Mouse (Mus musculus) heart, embryonic 16.5 days (tissue): Measurements from ENCODE around the gene Khsrp. TPM values are rescaled to one million over a fixed set of nuclear protein-coding genes. Genes with fewer than 3 reads are reported as not detected.

Source experiments
- ATAC-seq: fragments of 200-750 bp; cut with Nextera tagmentation; replicated peaks from 2 replicates; pipeline ENCODE4 v1.8.0; 2017; ENCODE audit warnings: moderate number of reproducible peaks; ENCODE audit not compliant: insufficient read depth, low FRiP score; ENCODE audit errors: extremely low read depth
- H3K27ac ChIP-seq: fragments of 300-500 bp; sonication (generic); 2 replicates; pipeline ENCODE4 v1.5.1; 2014; ENCODE audit warnings: mild to moderate bottlenecking, low read length, control low read depth, moderate library complexity
- H3K27me3 ChIP-seq: fragments of 300-500 bp; sonication (generic); 2 replicates; pipeline ENCODE4 v1.6.1; 2014; ENCODE audit warnings: low read length, mixed read lengths; ENCODE audit not compliant: control insufficient read depth, insufficient read depth
- H3K36me3 ChIP-seq: fragments of 300-500 bp; sonication (generic); 2 replicates; pipeline ENCODE4 v1.6.1; 2014; ENCODE audit not compliant: control insufficient read depth, insufficient read depth
- H3K4me1 ChIP-seq: fragments of 300-500 bp; sonication (generic); 2 replicates; pipeline ENCODE4 v1.6.1; 2014; ENCODE audit warnings: low read length, mixed read lengths; ENCODE audit not compliant: control insufficient read depth, insufficient read depth
- H3K4me2 ChIP-seq: fragments of 300-500 bp; sonication (generic); 2 replicates; pipeline ENCODE4 v1.6.1; 2014; ENCODE audit warnings: low read depth, mild to moderate bottlenecking, control low read depth, low read length
- H3K4me3 ChIP-seq: fragments of 300-500 bp; sonication (generic); 2 replicates; pipeline ENCODE4 v1.5.1; 2014; ENCODE audit warnings: mild to moderate bottlenecking, control low read depth, low read length
- H3K9ac ChIP-seq: fragments of 300-500 bp; sonication (generic); 2 replicates; pipeline ENCODE4 v1.6.1; 2014; ENCODE audit warnings: low read length, control low read depth
- H3K9me3 ChIP-seq: fragments of 300-500 bp; sonication (generic); replicated peaks from 2 replicates; pipeline ENCODE4 v1.6.1; 2016; ENCODE audit warnings: low read length; ENCODE audit not compliant: control insufficient read depth
- WGBS: fragments of 180-500 bp; shearing (Covaris S2); extraction: QIAGEN DNeasy Blood & Tissue Kit; methylation state at CpG from one replicate; pipeline ENCODE4 v1.1.7; 2014; 5-methylcytosine and 5-hydroxymethylcytosine counted together
- polyA plus RNA-seq: library from polyadenylated mRNA; unstranded; fragments of >200 nt; fragmentation: Nextera tagmentation; extraction: Ambion mirVana; gene quantifications from 2 replicates; pipeline ENCODE4 v1.2.1, GENCODE M21; 2015

Khsrp gene
- polyA plus RNA-seq, result 16.5 and 22.8 TPM in 2 replicates

DNA sequence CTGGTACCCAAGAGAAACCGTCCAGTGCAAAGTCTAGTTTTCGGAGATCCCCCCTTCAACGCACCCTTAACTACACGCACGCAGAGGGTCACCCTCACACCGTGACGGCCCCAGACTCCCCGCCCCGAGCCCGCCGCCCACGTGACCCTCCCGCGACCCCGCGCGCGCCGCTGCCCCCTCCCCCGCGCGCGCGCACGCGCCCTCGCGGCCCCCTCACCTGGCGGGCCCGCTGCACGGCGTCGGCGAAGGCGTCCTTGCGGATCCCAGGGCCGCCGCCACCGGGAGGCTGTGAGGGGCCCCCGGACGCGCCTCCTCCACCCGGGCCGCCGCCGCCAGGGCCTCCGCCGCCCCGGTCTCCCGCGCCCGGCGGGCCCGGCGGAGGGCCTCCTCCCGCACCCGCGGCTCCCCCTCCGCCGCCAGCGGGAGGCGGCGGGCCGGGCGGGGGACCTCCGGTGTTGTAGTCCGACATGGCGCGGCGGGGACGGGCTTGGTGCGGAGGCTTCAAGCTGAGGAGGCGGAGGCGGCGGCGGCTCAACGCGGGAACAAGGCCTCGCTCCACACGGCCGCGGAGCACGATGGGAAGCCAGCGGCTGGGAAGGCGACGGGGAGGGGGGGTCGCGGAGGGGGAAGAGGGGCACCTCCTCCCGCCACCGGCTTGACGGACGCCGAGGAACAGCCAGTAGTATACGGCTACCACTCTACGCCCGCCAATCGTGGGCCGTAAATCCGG, at the start of gene Khsrp:
Khsrp (minus strand) TSS at position 592 of the 730 bp plus-strand sequence.
- H3K4me1 ChIP-seq, result peaks cover 14% of the 10 kb centered on the region
- H3K4me3 ChIP-seq, result peak within 1 kb of the TSS; percentile 91
- peak within 1 kb of the TSS; percentile 93 for H3K27ac ChIP-seq
- H3K9me3 ChIP-seq, result no peaks in the 10 kb centered on the region
- peaks cover 17% of the 10 kb centered on the region for H3K36me3 ChIP-seq
- H3K4me2 ChIP-seq, result peak within 1 kb of the TSS; percentile 97
- peak within 1 kb of the TSS; percentile 97 for H3K9ac ChIP-seq
- under 1% methylated on average over 76 of the region's 99 CpGs for WGBS
- no peaks in the 10 kb centered on the region for H3K27me3 ChIP-seq
- no peak for ATAC-seq

DNA sequence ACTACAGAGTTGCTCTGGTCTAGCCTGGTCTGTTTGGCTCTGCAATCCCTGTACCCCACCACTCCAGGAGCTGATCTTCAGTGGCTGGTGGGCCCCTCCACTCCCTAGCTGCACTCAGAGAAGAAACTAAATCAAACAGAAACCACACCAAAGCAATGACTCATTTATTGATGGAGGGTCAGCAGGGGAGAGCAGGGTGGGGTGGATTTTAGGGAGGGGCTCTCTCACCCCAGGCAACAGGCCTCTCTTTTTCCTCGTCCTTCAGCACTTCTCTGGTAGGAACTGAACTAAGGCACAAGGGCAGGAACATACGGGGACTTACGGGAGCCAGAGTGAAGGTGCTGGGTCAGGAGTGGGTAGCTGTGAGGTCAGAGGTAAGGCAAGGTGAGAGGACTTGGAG, 48.6 kb upstream of the Khsrp start:
- Histone ChIP-seq H3K9ac (no peak overlapping the region), H3K4me2 (no peak overlapping the region), H3K4me1 (no peaks in the 10 kb centered on the region), H3K27me3 (no peaks in the 10 kb centered on the region), H3K27ac (no peak overlapping the region), H3K4me3 (no peak overlapping the region), H3K36me3 (no peaks in the 10 kb centered on the region), H3K9me3 (no peaks in the 10 kb centered on the region)
- 72% methylated on average over 3 of the region's 3 CpGs for WGBS
- ATAC-seq, result no peak

DNA sequence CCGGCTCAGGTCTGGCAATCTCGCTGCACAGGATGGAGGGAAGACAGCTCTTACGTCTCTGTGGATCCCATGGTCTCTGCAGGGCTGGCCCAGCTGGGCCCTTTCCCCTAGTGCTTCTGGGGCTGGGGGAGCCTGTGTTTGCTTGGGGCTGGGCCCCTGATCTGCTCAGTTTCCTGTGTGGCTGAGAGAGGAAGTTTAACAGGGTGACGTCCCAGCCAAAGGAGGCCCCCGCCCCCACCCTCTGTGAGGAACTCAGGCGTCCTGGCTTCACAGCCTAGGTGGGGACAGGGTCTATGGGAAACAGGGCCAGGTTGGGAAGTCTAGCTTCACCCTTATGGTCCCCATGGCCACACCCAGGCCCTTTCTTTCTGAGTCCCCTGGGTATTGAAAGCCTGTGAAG, 47.0 kb upstream of the Khsrp start, which contains the start of gene Dennd1c:
Dennd1c (minus strand) TSS at position 179 of the 400 bp plus-strand sequence.
- H3K4me3 ChIP-seq, result no peak within 1 kb of the TSS; the same call in 1 of the 2 replicates
- peak within 1 kb of the TSS; percentile 25; the same call in 1 of the 2 replicates for H3K9ac ChIP-seq
- ATAC-seq, result peak; percentile 61
- H3K4me1 ChIP-seq, result no peaks in the 10 kb centered on the region
- H3K36me3 ChIP-seq, result no peaks in the 10 kb centered on the region
- no peaks in the 10 kb centered on the region for H3K9me3 ChIP-seq
- no peaks in the 10 kb centered on the region; the same call in 1 of the 2 replicates for H3K27me3 ChIP-seq
- H3K27ac ChIP-seq, result peak within 1 kb of the TSS; percentile 46
- 35% methylated on average over 6 of the region's 6 CpGs for WGBS
- peak within 1 kb of the TSS; percentile 10 for H3K4me2 ChIP-seq

DNA sequence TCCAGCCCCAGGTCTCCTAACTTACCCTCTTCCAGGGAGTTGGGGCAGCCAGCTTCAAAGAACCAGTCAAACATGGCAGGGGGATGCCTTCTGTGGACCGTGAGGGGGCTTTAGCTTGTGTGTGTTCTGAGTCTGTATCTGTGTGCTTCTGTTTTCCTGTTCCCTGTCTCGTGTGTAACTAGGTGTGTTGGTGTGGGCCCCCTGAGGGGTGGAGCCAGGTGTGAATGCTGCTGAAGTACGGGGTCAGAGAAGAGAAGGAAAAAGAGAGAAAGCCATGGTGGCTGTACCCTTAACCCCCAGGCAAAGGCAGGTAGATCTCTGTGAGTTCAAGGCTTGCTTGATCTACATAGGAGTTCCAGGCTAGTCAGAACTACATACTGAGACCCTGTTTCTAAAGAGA, 45.6 kb upstream of the Khsrp start:
- no peak for ATAC-seq
- H3K4me3 ChIP-seq, result no peak overlapping the region
- 44% methylated on average over 3 of the region's 3 CpGs for WGBS
- no peaks in the 10 kb centered on the region for H3K4me1 ChIP-seq
- H3K27me3 ChIP-seq, result no peaks in the 10 kb centered on the region; the same call in none of the 2 replicates
- no peak overlapping the region for H3K9ac ChIP-seq
- no peak overlapping the region for H3K27ac ChIP-seq
- H3K4me2 ChIP-seq, result no peak overlapping the region
- no peaks in the 10 kb centered on the region for H3K36me3 ChIP-seq
- H3K9me3 ChIP-seq, result no peaks in the 10 kb centered on the region

DNA sequence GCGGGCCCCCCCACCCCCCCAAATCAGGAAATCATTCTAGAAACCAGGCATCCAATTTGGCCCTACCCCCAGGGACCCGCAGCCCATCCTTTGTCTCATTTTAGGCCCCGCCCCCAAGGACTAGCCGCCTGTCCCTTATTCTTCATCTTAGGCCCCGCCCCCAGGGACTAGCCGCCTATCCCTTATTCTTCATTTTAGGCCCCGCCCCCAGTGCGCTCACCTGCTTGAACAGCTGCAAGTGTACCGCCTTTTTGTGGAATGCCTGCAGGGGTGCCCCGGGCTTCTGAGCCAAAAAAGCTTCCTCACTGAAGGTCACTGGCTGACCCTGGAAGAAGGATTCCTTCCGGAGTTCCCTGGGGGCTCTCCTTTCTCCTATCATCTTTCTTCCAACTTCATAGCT, 39.4 kb upstream of the Khsrp start:
- Histone ChIP-seq H3K9me3 (no peaks in the 10 kb centered on the region), H3K9ac (no peak overlapping the region), H3K4me2 (no peak overlapping the region), H3K27ac (no peak overlapping the region), H3K27me3 (peaks cover 20% of the 10 kb centered on the region), H3K36me3 (no peaks in the 10 kb centered on the region), H3K4me3 (no peak overlapping the region), H3K4me1 (0 out of 2 replicates have a peak, but pooled peaks cover 2% of the 10 kb centered on the region)
- WGBS, result 3% methylated on average over 11 of the region's 11 CpGs
- ATAC-seq, result no peak

DNA sequence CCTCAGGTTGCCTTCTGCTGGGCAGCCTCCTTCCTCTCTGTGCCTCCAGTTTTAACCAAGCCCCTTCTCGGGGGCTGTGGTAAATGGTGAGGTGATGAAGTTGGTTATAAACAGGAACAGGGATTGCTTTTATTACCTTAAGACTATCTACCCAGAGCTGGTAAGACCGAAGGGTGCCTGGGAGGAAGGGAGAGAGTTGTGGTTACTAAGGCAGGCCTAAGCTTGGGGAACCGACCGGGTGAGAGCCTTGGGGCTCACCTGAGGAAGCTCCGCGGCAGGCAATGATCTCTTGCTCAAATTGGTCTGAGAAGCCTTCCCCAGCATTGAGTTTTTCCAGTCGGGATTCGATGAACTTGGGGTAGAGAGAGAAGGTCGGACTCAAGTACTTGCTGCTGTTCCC, 39.0 kb upstream of the Khsrp start:
- H3K4me3 ChIP-seq, result no peak overlapping the region
- no peak overlapping the region for H3K9ac ChIP-seq
- ATAC-seq, result no peak
- no peak overlapping the region for H3K4me2 ChIP-seq
- no peaks in the 10 kb centered on the region for H3K9me3 ChIP-seq
- WGBS, result 15% methylated on average over 9 of the region's 9 CpGs
- H3K27me3 ChIP-seq, result peaks cover 20% of the 10 kb centered on the region
- H3K36me3 ChIP-seq, result no peaks in the 10 kb centered on the region
- 0 out of 2 replicates have a peak, but pooled peaks cover 2% of the 10 kb centered on the region for H3K4me1 ChIP-seq
- H3K27ac ChIP-seq, result no peak overlapping the region

DNA sequence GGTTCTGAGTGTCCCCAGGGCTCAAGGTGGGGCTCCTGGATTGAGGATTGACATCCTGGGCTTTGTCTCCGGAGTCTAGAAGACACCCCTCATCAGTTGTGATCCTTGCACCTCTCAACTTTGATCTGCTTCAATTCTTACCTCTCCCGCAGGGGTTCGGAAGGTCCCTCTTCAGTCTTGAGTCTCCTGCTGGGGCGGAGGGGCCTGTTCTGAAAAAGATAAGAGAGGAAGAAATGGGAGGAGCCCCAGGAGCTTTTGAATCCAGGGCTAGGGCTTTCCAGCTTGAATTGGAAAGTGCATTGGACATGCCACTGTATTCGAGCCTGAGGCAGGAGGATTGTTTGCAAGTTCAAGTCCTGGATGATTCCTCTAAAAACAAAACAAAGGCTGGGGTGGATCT, 35.6 kb upstream of the Khsrp start:
- Histone ChIP-seq H3K27me3 (peaks cover 35% of the 10 kb centered on the region), H3K9ac (no peak overlapping the region), H3K27ac (no peak overlapping the region), H3K4me3 (no peak overlapping the region), H3K36me3 (no peaks in the 10 kb centered on the region), H3K4me1 (peaks cover 2% of the 10 kb centered on the region; the same call in 1 of the 2 replicates), H3K4me2 (no peak overlapping the region), H3K9me3 (no peaks in the 10 kb centered on the region)
- no peak for ATAC-seq
- 42% methylated on average over 5 of the region's 5 CpGs for WGBS

DNA sequence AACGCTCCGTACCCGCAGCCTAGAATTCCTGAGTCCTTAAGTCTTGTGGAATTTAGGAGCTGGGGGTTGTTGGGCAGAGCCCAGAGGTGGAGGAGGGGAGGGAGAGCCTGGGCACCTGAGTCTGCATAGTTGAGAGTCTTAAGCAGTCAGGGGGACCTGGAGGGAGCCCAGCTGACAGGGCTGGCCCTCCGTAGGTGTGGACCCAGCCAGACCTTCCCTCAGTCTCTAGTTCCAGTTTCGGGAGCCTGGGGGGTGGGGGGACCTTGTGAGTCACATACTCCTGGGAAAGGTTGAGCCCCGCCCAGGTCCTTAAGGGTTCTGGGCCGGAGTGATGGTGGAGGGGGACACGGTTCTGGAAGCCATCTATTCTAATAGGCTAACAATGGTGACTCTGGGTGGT, 31.7 kb upstream of the Khsrp start:
- ATAC-seq, result no peak
- H3K4me2 ChIP-seq, result no peak overlapping the region

DNA sequence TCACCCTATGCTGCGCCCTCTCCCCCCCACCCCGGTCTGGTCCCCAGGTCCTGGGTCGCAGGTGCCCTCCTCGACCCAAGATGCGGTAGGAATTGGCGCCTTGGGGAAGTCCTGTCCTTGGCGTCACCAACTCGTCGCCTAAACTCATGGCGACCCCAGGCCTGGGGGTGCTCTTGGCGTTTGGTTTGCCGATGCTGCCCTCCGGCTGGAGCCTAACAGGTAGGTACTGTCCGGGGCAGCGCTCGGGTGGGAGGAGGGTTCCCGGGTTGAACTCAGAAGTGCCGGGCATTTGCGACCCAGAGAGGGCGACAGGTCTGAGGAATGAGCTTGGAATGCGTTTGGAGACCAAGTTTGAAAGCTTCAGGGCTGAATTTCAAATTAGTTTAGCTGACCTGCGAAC, 31.2 kb upstream of the Khsrp start:
- no peak overlapping the region for H3K27ac ChIP-seq

More for the DNA sequence above, 31.7 kb upstream of the Khsrp start:
- no peak overlapping the region for H3K9ac ChIP-seq
- peaks cover 14% of the 10 kb centered on the region for H3K4me1 ChIP-seq
- no peak overlapping the region; the same call in 1 of the 2 replicates for H3K4me3 ChIP-seq
- no peaks in the 10 kb centered on the region for H3K9me3 ChIP-seq
- peaks cover 31% of the 10 kb centered on the region for H3K27me3 ChIP-seq
- no peak overlapping the region for H3K27ac ChIP-seq
- no peaks in the 10 kb centered on the region for H3K36me3 ChIP-seq
- 17% methylated on average over 8 of the region's 8 CpGs for WGBS

More for the DNA sequence above, 31.2 kb upstream of the Khsrp start:
- WGBS, result 3% methylated on average over 22 of the region's 22 CpGs
- peak overlapping the region; percentile 44 for H3K4me3 ChIP-seq
- ATAC-seq, result no peak
- H3K4me2 ChIP-seq, result peak overlapping the region; percentile 57
- peaks cover 17% of the 10 kb centered on the region for H3K4me1 ChIP-seq
- peaks cover 31% of the 10 kb centered on the region for H3K27me3 ChIP-seq
- no peaks in the 10 kb centered on the region for H3K9me3 ChIP-seq
- H3K9ac ChIP-seq, result 0 out of 2 replicates have a peak overlapping the region, but pooled peaks have one; percentile 6
- H3K36me3 ChIP-seq, result no peaks in the 10 kb centered on the region
